Mouse (Mus musculus) mouse trophoblast stem cell (cell line): ENCODE results near the gene M1ap.

Source experiments
- in situ Hi-C, 2 experiments: fragments of 300-500 bp; cut with MseI, MboI; formaldehyde crosslinking; loops; 2 replicates in 1 of 2; 3 replicates in 1 of 2; pipeline ENCODE4 v1.15.1; 2025

The M1ap gene

GRCm38 (mm10) chr6:82934616-82935230 lies 12.0 kb upstream of the M1ap start:
- in situ Hi-C loops = no loop called here

GRCm38 (mm10) chr6:82939167-82939912 lies 7.4 kb upstream of the M1ap start, which contains the start of gene Sema4f:
Sema4f (minus strand) TSS chr6:82939769.
- in situ Hi-C loops = no loop called here

GRCm38 (mm10) chr6:82940765-82941164 lies 5.9 kb upstream of the M1ap start:
- in situ Hi-C loops = no loop called here

- in situ Hi-C loops = no loop called here
These were observed 952 bp upstream of the M1ap start for GRCm38 (mm10) chr6:82945750-82946149.

- in situ Hi-C loops = no loop called here
These were observed 10.0 kb downstream of the M1ap start for GRCm38 (mm10) chr6:82956553-82957251.

GRCm38 (mm10) chr6:82961664-82962063 lies 15.0 kb downstream of the M1ap start:
- in situ Hi-C loops = no loop called here

GRCm38 (mm10) chr6:82969249-82970084 lies 22.8 kb downstream of the M1ap start:
- in situ Hi-C loops = loop anchor here (5.0 kb wide), 1 partner anchor 52 kb away; no protein-coding TSS in a partner anchor

GRCm38 (mm10) chr6:82971031-82971430 lies 24.3 kb downstream of the M1ap start:
- in situ Hi-C loops = no loop called here

GRCm38 (mm10) chr6:82987411-82987971 lies 40.8 kb downstream of the M1ap start:
- in situ Hi-C loops = loop anchor here in 1 of 2 experiments (25.0 kb wide), 1 partner anchor 100 kb away; the partner anchor contains the start of genes Lbx2 and Pcgf1

GRCm38 (mm10) chr6:82993696-82994095 lies 47.0 kb downstream of the M1ap start:
- in situ Hi-C loops = loop anchor here in 1 of 2 experiments (10.0 to 25.0 kb wide), 2 partner anchors 94 to 171 kb away; partner anchors contain the start of genes Dctn1, Lbx2 and Pcgf1

- in situ Hi-C loops = loop anchor here in 1 of 2 experiments (10.0 to 25.0 kb wide), 2 partner anchors 93 to 170 kb away; partner anchors contain the start of genes Dctn1, Lbx2 and Pcgf1
These were observed 47.7 kb downstream of the M1ap start for GRCm38 (mm10) chr6:82994372-82994771.

GRCm38 (mm10) chr6:82996740-82997315 lies 50.1 kb downstream of the M1ap start:
- in situ Hi-C loops = loop anchor here (5.0 to 25.0 kb wide), 3 partner anchors 90 to 168 kb away; partner anchors contain the start of genes Dctn1 (in 1 of the 2), Lbx2 (in 1 of the 2) and Pcgf1 (in 1 of the 2)

GRCm38 (mm10) chr6:82997511-82998102 lies 50.9 kb downstream of the M1ap start:
- in situ Hi-C loops = loop anchor here (5.0 to 25.0 kb wide), 3 partner anchors 90 to 167 kb away; partner anchors contain the start of genes Dctn1 (in 1 of the 2), Lbx2 (in 1 of the 2) and Pcgf1 (in 1 of the 2)

GRCm38 (mm10) chr6:82998326-82998725 lies 51.6 kb downstream of the M1ap start:
- in situ Hi-C loops = loop anchor here (5.0 to 25.0 kb wide), 3 partner anchors 89 to 166 kb away; partner anchors contain the start of genes Dctn1 (in 1 of the 2), Lbx2 (in 1 of the 2) and Pcgf1 (in 1 of the 2)

- in situ Hi-C loops = loop anchor here (5.0 to 25.0 kb wide), 4 partner anchors 87 to 287 kb away; partner anchors contain the start of genes Dctn1 (in 1 of the 2), Lbx2 (in 1 of the 2) and Pcgf1 (in 1 of the 2)
These were observed 53.3 kb downstream of the M1ap start for GRCm38 (mm10) chr6:82999986-83000385.

GRCm38 (mm10) chr6:83003082-83003481 lies 56.4 kb downstream of the M1ap start:
- in situ Hi-C loops = loop anchor here in 1 of 2 experiments (25.0 kb wide), 1 partner anchor 284 kb away; no protein-coding TSS in a partner anchor

GRCm38 (mm10) chr6:83003850-83004249 lies 57.1 kb downstream of the M1ap start:
- in situ Hi-C loops = loop anchor here in 1 of 2 experiments (25.0 kb wide), 1 partner anchor 283 kb away; no protein-coding TSS in a partner anchor

GRCm38 (mm10) chr6:83004309-83004708 lies 57.6 kb downstream of the M1ap start:
- in situ Hi-C loops = loop anchor here in 1 of 2 experiments (25.0 kb wide), 1 partner anchor 283 kb away; no protein-coding TSS in a partner anchor

GRCm38 (mm10) chr6:83004872-83005271 lies 58.2 kb downstream of the M1ap start:
- in situ Hi-C loops = loop anchor here in 1 of 2 experiments (25.0 kb wide), 1 partner anchor 282 kb away; no protein-coding TSS in a partner anchor
